Mouse (Mus musculus): ENCODE measurements around the gene Rap1b. TPM values are rescaled to one million over a fixed set of nuclear protein-coding genes. Genes with fewer than 3 reads are reported as not detected.

The Rap1b gene
- polyA plus RNA-seq, 1 experiment from 2014 or later, result 145 TPM

- H3K9ac ChIP-seq (replicated peaks; ENCODE audit: low read depth, low read length), result no peak overlapping the region
- WGBS, result 92% methylated on average over 17 of the region's 17 CpGs
- no peak overlapping the region for H3K4me3 ChIP-seq (replicated peaks; ENCODE audit: low read length)
- H3K4me1 ChIP-seq (replicated peaks; ENCODE audit: control insufficient read depth, insufficient read depth, low read length), result no peaks in the 10 kb centered on the region
- H3K4me2 ChIP-seq (ENCODE audit: low read length), result no peak overlapping the region
- no peaks in the 10 kb centered on the region for H3K27me3 ChIP-seq (replicated peaks; ENCODE audit: control insufficient read depth, insufficient read depth, low read length)
- H3K36me3 ChIP-seq (ENCODE audit: control insufficient read depth, insufficient read depth), result peaks cover 46% of the 10 kb centered on the region
- no peaks in the 10 kb centered on the region for H3K9me3 ChIP-seq (ENCODE audit: control insufficient read depth, low read length)
- no peak overlapping the region for H3K27ac ChIP-seq (ENCODE audit: low read length)
- ATAC-seq, result no peak
These were observed 73.3 kb downstream of the Rap1b start for GRCm38 (mm10) chr10:117772364-117773105.

- no peak for ATAC-seq
- H3K4me1 ChIP-seq (replicated peaks; ENCODE audit: control insufficient read depth, insufficient read depth, low read length), result no peaks in the 10 kb centered on the region
- no peaks in the 10 kb centered on the region for H3K9me3 ChIP-seq (ENCODE audit: control insufficient read depth, low read length)
- 93% methylated on average over 10 of the region's 10 CpGs for WGBS
- H3K4me2 ChIP-seq (ENCODE audit: low read length), result no peak overlapping the region
- no peaks in the 10 kb centered on the region for H3K27me3 ChIP-seq (replicated peaks; ENCODE audit: control insufficient read depth, insufficient read depth, low read length)
- H3K9ac ChIP-seq (replicated peaks; ENCODE audit: low read depth, low read length), result no peak overlapping the region
- no peak overlapping the region for H3K27ac ChIP-seq (ENCODE audit: low read length)
- H3K4me3 ChIP-seq (replicated peaks; ENCODE audit: low read length), result no peak overlapping the region
- H3K36me3 ChIP-seq (ENCODE audit: control insufficient read depth, insufficient read depth), result peaks cover 45% of the 10 kb centered on the region
These were observed 74.7 kb downstream of the Rap1b start for GRCm38 (mm10) chr10:117771131-117771510.

GRCm38 (mm10) chr10:117770286-117771130, 75.3 kb downstream of the Rap1b start:
- Histone ChIP-seq H3K4me1 (replicated peaks; ENCODE audit: control insufficient read depth, insufficient read depth, low read length) (no peaks in the 10 kb centered on the region), H3K9me3 (ENCODE audit: control insufficient read depth, low read length) (no peaks in the 10 kb centered on the region), H3K4me2 (ENCODE audit: low read length) (no peak overlapping the region), H3K9ac (replicated peaks; ENCODE audit: low read depth, low read length) (no peak overlapping the region), H3K27me3 (replicated peaks; ENCODE audit: control insufficient read depth, insufficient read depth, low read length) (no peaks in the 10 kb centered on the region), H3K27ac (ENCODE audit: low read length) (no peak overlapping the region), H3K4me3 (replicated peaks; ENCODE audit: low read length) (no peak overlapping the region), H3K36me3 (ENCODE audit: control insufficient read depth, insufficient read depth) (peaks cover 46% of the 10 kb centered on the region)
- 95% methylated on average over 18 of the region's 18 CpGs for WGBS
- no peak for ATAC-seq

- no peaks in the 10 kb centered on the region for H3K27me3 ChIP-seq (replicated peaks; ENCODE audit: control insufficient read depth, insufficient read depth, low read length)
- 94% methylated on average over 9 of the region's 9 CpGs for WGBS
- H3K27ac ChIP-seq (ENCODE audit: low read length), result no peak overlapping the region
- H3K4me2 ChIP-seq (ENCODE audit: low read length), result no peak overlapping the region
- no peak overlapping the region for H3K9ac ChIP-seq (replicated peaks; ENCODE audit: low read depth, low read length)
- H3K4me3 ChIP-seq (replicated peaks; ENCODE audit: low read length), result no peak overlapping the region
- ATAC-seq, result no peak
- peaks cover 48% of the 10 kb centered on the region for H3K36me3 ChIP-seq (ENCODE audit: control insufficient read depth, insufficient read depth)
- no peaks in the 10 kb centered on the region for H3K4me1 ChIP-seq (replicated peaks; ENCODE audit: control insufficient read depth, insufficient read depth, low read length)
- H3K9me3 ChIP-seq (ENCODE audit: control insufficient read depth, low read length), result no peaks in the 10 kb centered on the region
These were observed 76.1 kb downstream of the Rap1b start for GRCm38 (mm10) chr10:117769541-117770285.

- H3K36me3 ChIP-seq (ENCODE audit: control insufficient read depth, insufficient read depth), result peaks cover 49% of the 10 kb centered on the region
- no peak overlapping the region for H3K4me2 ChIP-seq (ENCODE audit: low read length)
- no peak for ATAC-seq
- no peaks in the 10 kb centered on the region for H3K27me3 ChIP-seq (replicated peaks; ENCODE audit: control insufficient read depth, insufficient read depth, low read length)
- H3K27ac ChIP-seq (ENCODE audit: low read length), result no peak overlapping the region
- WGBS, result 68% methylated on average over 7 of the region's 7 CpGs
- no peak overlapping the region for H3K9ac ChIP-seq (replicated peaks; ENCODE audit: low read depth, low read length)
- H3K4me1 ChIP-seq (replicated peaks; ENCODE audit: control insufficient read depth, insufficient read depth, low read length), result no peaks in the 10 kb centered on the region
- no peak overlapping the region for H3K4me3 ChIP-seq (replicated peaks; ENCODE audit: low read length)
- H3K9me3 ChIP-seq (ENCODE audit: control insufficient read depth, low read length), result no peaks in the 10 kb centered on the region
These were observed 77.7 kb downstream of the Rap1b start for GRCm38 (mm10) chr10:117768141-117768440.

- Histone ChIP-seq H3K4me1 (replicated peaks; ENCODE audit: control insufficient read depth, insufficient read depth, low read length) (no peaks in the 10 kb centered on the region), H3K4me3 (replicated peaks; ENCODE audit: low read length) (no peak overlapping the region), H3K9ac (replicated peaks; ENCODE audit: low read depth, low read length) (no peak overlapping the region), H3K27me3 (replicated peaks; ENCODE audit: control insufficient read depth, insufficient read depth, low read length) (no peaks in the 10 kb centered on the region), H3K9me3 (ENCODE audit: control insufficient read depth, low read length) (no peaks in the 10 kb centered on the region), H3K4me2 (ENCODE audit: low read length) (no peak overlapping the region), H3K36me3 (ENCODE audit: control insufficient read depth, insufficient read depth) (peaks cover 47% of the 10 kb centered on the region), H3K27ac (ENCODE audit: low read length) (no peak overlapping the region)
- ATAC-seq, result no peak
- WGBS, result 76% methylated on average over 10 of the region's 10 CpGs
These were observed 78.3 kb downstream of the Rap1b start for GRCm38 (mm10) chr10:117767286-117768140.

GRCm38 (mm10) chr10:117766896-117767160, 79.0 kb downstream of the Rap1b start:
- Histone ChIP-seq H3K9ac (replicated peaks; ENCODE audit: low read depth, low read length) (no peak overlapping the region), H3K27me3 (replicated peaks; ENCODE audit: control insufficient read depth, insufficient read depth, low read length) (no peaks in the 10 kb centered on the region), H3K4me3 (replicated peaks; ENCODE audit: low read length) (no peak overlapping the region), H3K4me2 (ENCODE audit: low read length) (no peak overlapping the region), H3K4me1 (replicated peaks; ENCODE audit: control insufficient read depth, insufficient read depth, low read length) (no peaks in the 10 kb centered on the region), H3K9me3 (ENCODE audit: control insufficient read depth, low read length) (no peaks in the 10 kb centered on the region), H3K36me3 (ENCODE audit: control insufficient read depth, insufficient read depth) (peaks cover 46% of the 10 kb centered on the region), H3K27ac (ENCODE audit: low read length) (no peak overlapping the region)
- no peak for ATAC-seq
- 94% methylated on average over 5 of the region's 5 CpGs for WGBS

- WGBS, result 92% methylated on average over 16 of the region's 16 CpGs
These were observed 79.5 kb downstream of the Rap1b start for GRCm38 (mm10) chr10:117766111-117766895.

More at GRCm38 (mm10) chr10:117766111-117766895, 79.5 kb downstream of the Rap1b start:
- Histone ChIP-seq H3K4me1 (replicated peaks; ENCODE audit: control insufficient read depth, insufficient read depth, low read length) (no peaks in the 10 kb centered on the region), H3K4me3 (replicated peaks; ENCODE audit: low read length) (no peak overlapping the region), H3K27ac (ENCODE audit: low read length) (no peak overlapping the region), H3K4me2 (ENCODE audit: low read length) (no peak overlapping the region), H3K36me3 (ENCODE audit: control insufficient read depth, insufficient read depth) (peaks cover 46% of the 10 kb centered on the region), H3K27me3 (replicated peaks; ENCODE audit: control insufficient read depth, insufficient read depth, low read length) (no peaks in the 10 kb centered on the region), H3K9me3 (ENCODE audit: control insufficient read depth, low read length) (no peaks in the 10 kb centered on the region), H3K9ac (replicated peaks; ENCODE audit: low read depth, low read length) (no peak overlapping the region)
- ATAC-seq, result no peak

All from forebrain, embryonic 16.5 days (tissue).